Mouse (Mus musculus) heart, postnatal 14 days (tissue): ENCODE data around the gene Trappc10. TPM values are rescaled to one million over a fixed set of nuclear protein-coding genes. Genes with fewer than 3 reads are reported as not detected.
"Not testable (repeated sequence)": the region's sequence is repeated elsewhere in the genome, so short reads cannot be mapped to it uniquely, and the experiment has no call there.

Experiments
- DNase-seq, 2 experiments: peaks; one replicate each; pipeline ENCODE4 v3.0.0; 2021 to 2022
- intact Hi-C: fragments of 180-260 bp; cut with DNase I; formaldehyde crosslinking; loops from one replicate; pipeline ENCODE4 v1.15.1; 2025
- total RNA-seq, 2 experiments: library from RNA; stranded (reverse); gene quantifications; 2 replicates each; pipeline ENCODE4 v1.2.3; 2021

Trappc10 gene
- total RNA-seq, 2 experiments from 2014 or later, result 42.0 to 42.8 TPM

GRCm38 (mm10) chr10:78218576-78218975 lies 25.9 kb downstream of the Trappc10 start:
- no peak for DNase-seq
- intact Hi-C loops, result no loop called here

- DNase-seq, result no peak
- intact Hi-C loops, result no loop called here
Measured at GRCm38 (mm10) chr10:78216376-78217083, 27.9 kb downstream of the Trappc10 start.

- no peak for DNase-seq
- intact Hi-C loops, result no loop called here
Measured at GRCm38 (mm10) chr10:78214371-78214770, 30.1 kb downstream of the Trappc10 start.

GRCm38 (mm10) chr10:78211311-78211710 lies 33.1 kb downstream of the Trappc10 start:
- intact Hi-C loops, result no loop called here
- peak in 1 of 2 experiments; percentile 14 for DNase-seq

GRCm38 (mm10) chr10:78201182-78201581 lies 43.3 kb downstream of the Trappc10 start:
- intact Hi-C loops, result no loop called here
- no peak for DNase-seq

- intact Hi-C loops, result no loop called here
- DNase-seq, result no peak
Measured at GRCm38 (mm10) chr10:78192933-78193332, 51.5 kb downstream of the Trappc10 start.

GRCm38 (mm10) chr10:78186076-78186475 lies 58.4 kb downstream of the Trappc10 start:
- intact Hi-C loops, result loop anchor here (5.0 to 10.0 kb wide), 2 partner anchors 216 to 389 kb away; partner anchors contain the start of gene Ilvbl
- not testable (repeated sequence) for DNase-seq

DNA sequence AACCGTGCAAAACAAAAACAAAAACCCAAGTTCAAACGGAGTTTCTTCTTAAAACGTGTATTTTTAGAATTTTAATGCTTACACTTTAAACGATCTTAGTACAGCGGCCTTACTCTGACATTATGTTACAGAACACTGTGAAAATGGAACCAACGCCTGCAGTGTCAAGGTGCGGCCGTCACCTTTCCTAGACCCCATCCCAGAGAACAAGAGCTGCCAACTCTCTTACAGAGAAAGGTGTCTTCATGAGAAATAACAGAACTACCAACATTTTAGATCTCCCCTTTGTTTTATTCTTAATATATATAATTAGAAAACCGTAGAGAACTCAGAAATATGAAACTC lies 59.1 kb downstream of the Trappc10 start:
- DNase-seq, result no peak
- intact Hi-C loops, result loop anchor here (5.0 to 10.0 kb wide), 2 partner anchors 217 to 389 kb away; partner anchors contain the start of gene Ilvbl

DNA sequence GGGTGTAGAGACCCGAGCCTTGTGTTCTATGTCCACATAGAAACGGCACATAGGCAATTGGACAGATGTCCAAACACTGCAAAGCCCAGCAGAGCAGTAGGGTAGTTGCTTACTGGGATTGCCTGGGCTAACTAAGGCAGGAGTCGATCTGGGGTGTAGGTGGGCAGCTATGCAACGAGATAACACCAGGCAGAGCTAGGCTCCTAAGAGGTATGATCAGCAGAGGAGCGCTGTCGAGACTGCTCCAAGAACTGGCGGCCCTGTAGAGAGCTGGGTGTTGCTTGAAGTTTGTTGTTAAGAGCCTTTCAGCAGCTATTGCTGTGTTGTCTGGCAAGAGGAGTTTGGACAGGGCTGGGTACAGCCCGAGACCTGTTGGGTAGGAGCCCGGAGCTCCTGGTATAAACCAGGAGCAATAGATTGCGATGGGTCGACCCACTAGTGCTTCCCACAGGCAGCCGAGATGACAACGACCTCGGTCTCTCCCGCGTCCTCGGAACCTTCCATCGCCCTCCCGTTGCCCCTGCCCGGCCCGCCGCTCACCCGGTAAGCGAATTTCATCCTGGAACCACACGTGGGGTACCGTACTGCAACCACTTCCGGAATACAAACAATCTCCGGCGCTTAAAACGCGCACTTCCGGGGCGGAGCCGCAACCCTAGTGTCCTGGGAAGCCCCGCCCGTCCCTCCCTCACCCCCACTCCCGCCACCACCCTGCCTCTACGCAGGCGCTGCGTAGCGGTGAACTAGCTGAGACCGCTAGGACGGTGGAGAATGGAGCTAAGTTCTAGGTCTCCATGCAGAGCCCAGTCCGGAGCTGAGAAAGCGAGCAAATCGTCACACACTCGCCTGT lies 59.7 kb downstream of the Trappc10 start, which contains the start of gene Pwp2:
Gene Pwp2 (minus strand): TSS at position 619 of the 850 bp plus-strand sequence.
- intact Hi-C loops, result loop anchor here (5.0 to 10.0 kb wide), 2 partner anchors 218 to 390 kb away; partner anchors contain the start of gene Ilvbl
- DNase-seq, result peak; percentile 87 to 91

DNA sequence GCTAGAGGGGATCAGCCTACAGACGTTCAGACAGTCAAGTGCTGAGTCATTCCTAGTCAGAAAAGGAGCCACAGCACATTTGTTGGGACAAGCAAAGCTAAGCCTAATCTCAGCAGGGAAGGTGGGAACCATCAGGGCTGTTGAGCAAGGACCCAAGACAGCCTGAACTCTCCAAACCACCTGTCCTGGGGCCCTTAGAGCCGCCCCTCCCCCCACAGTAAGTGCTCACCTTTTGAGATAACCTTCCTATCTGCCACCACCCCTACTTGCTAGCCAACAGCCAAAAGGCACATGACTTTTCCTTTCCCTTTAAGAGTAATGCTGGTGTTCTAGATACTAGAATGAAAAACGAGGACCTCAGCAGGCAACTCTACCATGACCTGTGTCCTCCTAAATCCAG lies 60.9 kb downstream of the Trappc10 start:
- intact Hi-C loops, result loop anchor here (10.0 kb wide), 1 partner anchor 391 kb away; the partner anchor contains the start of gene Ilvbl
- no peak for DNase-seq

DNA sequence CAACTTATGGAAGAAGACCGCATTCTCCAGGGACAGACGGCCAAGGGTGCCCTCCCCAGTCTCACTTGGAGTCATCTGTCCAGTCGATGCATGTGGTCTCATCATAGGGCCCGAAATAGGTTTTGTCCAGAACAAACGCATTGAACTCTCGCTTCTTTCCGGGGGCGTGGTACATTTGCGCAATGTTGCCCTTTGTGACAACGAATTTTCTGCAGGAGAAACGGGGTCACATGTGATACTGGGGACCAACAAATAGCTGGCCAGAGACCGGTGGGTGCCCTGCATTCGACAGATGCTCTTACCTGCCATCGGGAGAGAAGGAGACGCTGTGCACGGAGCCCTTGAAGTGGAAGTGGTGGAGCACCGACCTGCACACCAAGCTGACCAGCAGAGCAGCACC lies 62.1 kb downstream of the Trappc10 start:
- DNase-seq, result no peak
- intact Hi-C loops, result loop anchor here (10.0 kb wide), 1 partner anchor 392 kb away; the partner anchor contains the start of gene Ilvbl

DNA sequence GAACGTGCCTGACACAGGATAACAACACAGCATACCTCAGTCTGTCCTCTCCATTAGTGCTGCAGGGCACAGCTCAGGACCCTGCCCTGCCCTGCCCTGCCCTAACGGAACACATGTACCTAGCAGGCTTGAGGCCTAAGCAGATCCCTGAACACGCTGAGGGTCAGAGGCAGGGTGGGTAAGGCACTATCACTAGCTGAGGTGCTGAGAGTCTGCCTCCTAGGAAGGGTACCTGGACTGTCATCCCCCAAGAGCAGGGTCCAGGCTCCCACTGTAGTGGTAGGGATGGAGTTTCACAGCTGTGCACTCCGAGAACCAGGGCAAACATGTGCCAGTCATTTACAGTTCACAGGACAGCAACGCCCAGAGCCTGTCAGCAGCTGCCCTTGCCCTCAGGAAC lies 70.0 kb downstream of the Trappc10 start:
- intact Hi-C loops, result no loop called here
- DNase-seq, result no peak

DNA sequence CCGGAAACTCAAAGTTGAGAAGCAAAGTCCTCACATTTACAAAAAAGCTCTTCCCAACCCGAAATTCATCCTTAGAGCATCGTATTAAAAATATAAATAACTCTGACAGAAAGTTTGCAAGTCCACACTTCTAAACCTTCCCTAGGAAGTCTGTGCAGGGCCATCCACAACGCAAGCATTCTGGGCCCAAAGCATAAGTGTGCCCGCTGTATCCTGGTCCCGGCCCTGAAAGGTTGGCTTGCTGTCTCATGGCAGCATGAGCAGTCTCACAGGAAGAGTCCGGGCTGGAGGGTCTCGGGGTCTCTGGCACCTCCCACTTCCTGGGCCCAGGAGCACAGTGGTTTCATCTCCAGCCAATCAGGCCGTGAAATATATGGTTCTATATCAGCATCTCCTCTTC lies 72.9 kb downstream of the Trappc10 start:
- no peak for DNase-seq
- intact Hi-C loops, result no loop called here

- intact Hi-C loops, result no loop called here
- no peak for DNase-seq
Measured at GRCm38 (mm10) chr10:78171057-78171456, 73.4 kb downstream of the Trappc10 start.

DNA sequence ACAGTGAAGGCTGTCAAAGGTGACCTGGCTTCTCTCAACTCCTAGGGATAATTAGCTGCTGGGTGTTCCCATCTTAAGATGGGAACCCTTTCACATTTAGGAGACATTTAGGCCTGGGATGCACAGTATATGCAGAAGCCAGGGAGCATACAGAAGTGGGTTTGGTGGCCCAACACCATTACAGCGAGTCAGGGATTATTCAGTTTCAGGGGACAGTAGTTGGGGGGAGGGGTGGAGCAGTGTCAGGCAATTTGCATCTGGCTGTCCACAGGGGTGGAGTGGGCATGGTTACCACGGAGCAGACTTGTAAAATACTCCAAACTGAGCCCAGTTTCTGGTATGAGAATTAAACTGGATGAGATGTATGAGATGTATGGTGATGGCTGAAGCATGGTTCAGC lies 74.0 kb downstream of the Trappc10 start:
- intact Hi-C loops, result no loop called here
- no peak for DNase-seq

DNA sequence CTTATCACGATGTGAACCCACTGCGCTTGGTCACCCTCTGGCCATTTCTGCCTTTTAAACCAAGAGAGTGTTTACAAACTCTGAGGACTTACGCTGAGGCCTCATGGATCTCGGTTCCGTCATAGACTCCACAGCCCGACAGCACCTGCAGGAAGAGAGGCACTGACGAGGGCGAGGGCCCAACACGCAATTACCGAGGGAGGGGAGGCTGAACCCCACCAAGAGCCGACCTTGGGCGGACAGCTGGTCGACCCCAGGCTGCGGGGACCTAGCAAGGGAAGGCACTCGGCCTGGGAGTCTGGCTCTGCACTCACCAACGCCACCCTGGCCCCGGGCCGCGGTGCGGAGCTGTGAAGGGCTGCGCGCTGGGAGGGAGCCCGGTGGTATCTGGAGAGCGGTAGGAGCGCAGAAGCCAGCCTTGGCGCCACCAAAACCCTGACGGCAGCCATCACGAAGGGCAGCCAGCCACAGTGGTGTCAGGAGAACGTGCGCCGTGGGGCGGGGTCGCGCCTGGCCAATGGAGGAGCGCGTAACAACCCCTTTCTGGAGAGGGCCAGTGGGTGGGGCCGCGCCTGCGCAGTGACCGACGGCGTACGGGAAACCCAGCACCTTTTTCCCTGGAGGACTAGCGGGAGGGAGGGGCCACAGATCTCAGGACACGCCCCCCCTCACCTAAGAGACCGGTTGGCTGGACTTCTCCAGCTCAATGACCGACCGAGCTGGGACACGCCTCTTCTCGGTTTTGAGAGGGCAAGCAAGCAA lies 75.0 kb downstream of the Trappc10 start, which contains the start of gene D10Jhu81e:
Gene D10Jhu81e (minus strand): TSS at position 502 of the 762 bp plus-strand sequence.
- intact Hi-C loops, result loop anchor here (10.0 kb wide), 1 partner anchor 545 kb away; the partner anchor contains the start of gene Ube2g2
- DNase-seq, result peak; percentile 100

DNA sequence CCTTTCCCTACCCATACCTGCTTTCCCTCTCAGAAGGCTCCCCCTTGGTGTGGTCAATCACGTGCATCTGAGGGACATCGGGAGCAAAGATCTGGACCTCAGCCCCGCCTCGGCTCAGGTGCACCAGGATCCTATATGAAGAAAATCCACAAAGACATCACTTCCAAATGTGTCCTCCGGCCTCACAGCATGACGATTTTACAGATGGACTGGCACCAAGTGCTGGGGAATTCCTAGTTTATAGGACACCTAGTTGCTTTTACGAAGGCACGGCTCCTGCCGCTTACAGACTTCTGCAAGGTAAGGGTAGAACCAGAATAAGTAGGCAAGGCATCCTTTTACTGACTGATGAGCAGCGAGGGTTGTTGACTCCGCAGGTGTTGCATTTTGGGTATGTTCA lies 75.6 kb downstream of the Trappc10 start:
- DNase-seq, result no peak
- intact Hi-C loops, result loop anchor here (10.0 kb wide), 1 partner anchor 544 kb away; the partner anchor contains the start of gene Ube2g2

GRCm38 (mm10) chr10:78167775-78168174 lies 76.7 kb downstream of the Trappc10 start:
- intact Hi-C loops, result loop anchor here (10.0 kb wide), 1 partner anchor 543 kb away; the partner anchor contains the start of gene Ube2g2
- DNase-seq, result no peak

DNA sequence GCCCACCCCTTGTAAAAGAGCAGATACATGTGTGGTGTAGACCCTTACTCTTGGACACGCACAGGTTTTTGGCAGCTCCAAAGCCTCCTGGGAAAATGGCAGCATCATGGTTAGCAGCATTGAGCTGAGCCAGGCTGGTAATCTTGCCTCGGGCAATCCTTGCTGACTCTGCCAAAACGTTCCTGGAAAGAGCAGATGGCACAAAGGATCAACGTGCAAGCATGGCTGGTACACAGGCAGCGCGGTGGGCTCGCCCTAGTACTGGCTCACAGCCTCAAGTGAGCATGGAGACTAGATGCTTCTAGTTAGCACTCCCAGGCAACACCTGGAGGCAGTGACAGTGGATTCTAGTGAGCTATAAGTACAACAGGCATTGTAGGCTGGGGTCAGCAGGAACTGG lies 77.1 kb downstream of the Trappc10 start:
- no peak for DNase-seq
- intact Hi-C loops, result loop anchor here (10.0 kb wide), 1 partner anchor 543 kb away; the partner anchor contains the start of gene Ube2g2
